Mouse (Mus musculus) testis, postnatal 10 days (tissue): ENCODE measurements around the gene Rhox8.
"Not testable (repeated sequence)": the region's sequence is repeated elsewhere in the genome, so short reads cannot be mapped to it uniquely, and the experiment has no call there.

Experiments
- DNase-seq: peaks from one replicate; pipeline ENCODE4 v3.0.0; 2021; ENCODE audit warnings: low spot score

Gene Rhox8

GRCm38 (mm10) chrX:37878844-37879243 is at the start of gene Rhox8:
Rhox8 (minus strand) TSS chrX:37878944.
- DNase-seq, result peak; percentile 41

DNA sequence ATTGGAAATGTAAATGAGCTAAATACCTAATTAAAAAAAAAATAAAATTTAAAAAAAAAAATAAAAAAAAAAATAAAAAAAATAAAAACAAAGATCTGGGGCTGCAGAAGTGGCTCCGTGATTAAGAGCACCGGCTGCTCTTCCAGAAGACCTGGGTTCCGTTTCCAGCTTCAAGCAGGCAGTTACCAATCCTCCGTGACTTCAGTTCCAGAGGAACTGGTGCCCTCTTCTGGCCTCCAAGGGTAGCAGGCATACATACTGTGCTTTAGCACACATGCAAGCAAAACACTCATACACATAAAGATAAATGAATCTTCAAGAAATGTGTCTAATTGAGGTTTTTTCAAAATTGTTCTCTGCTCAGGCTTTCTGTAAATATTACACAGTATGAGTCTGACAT is 37.6 kb upstream of the Rhox8 start:
- no peak for DNase-seq

DNA sequence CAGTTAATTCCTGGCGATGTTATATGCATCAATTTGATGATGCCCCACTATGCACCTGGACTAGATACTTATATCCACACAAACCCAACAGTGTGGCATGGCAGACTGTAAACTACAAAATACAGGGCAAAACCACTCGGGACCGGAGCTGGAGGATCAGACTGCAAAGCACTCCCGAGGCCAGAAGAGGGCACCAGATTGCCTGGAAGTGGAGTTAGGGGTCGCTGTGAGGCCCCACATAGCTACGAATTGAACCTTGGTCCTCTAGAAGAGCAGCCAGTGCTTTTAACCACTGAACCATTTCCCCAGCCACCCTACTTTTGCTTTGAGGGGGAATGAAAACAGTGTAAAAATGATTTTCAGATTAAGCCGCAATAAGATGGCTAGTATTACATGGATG is 29.8 kb upstream of the Rhox8 start:
- DNase-seq, result peak; percentile 44

DNA sequence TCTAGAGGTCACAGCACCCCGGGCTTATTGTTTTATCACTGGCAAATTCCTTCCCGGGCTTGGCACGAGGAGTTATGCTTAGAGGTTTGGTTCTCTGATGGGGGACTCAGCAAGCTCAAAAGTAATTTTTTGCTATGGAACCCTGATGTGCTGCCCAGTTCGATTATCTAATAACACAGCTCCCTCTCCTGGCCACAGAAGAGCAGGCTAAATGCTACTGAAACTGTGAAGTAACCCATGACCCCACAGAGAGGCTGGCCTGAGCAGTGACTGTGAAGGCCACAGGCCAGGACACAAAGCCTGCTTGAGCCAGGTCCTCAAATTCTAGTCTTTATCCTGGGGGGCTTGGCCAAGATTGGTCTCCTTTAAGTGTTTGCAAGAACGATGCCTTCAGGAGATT is 25.0 kb upstream of the Rhox8 start:
- peak; percentile 49 for DNase-seq

- DNase-seq, result not testable (repeated sequence)
Observed at GRCm38 (mm10) chrX:37901670-37902069, 22.9 kb upstream of the Rhox8 start, which contains the start of gene Rhox9. Rhox9 (minus strand) TSS chrX:37901770.

- not testable (repeated sequence) for DNase-seq
Observed at GRCm38 (mm10) chrX:37897132-37897531, 18.4 kb upstream of the Rhox8 start, which contains the start of gene Rhox7b. Rhox7b (minus strand) TSS chrX:37897232.

GRCm38 (mm10) chrX:37871641-37872040 is 7.1 kb downstream of the Rhox8 start:
- no peak for DNase-seq

DNA sequence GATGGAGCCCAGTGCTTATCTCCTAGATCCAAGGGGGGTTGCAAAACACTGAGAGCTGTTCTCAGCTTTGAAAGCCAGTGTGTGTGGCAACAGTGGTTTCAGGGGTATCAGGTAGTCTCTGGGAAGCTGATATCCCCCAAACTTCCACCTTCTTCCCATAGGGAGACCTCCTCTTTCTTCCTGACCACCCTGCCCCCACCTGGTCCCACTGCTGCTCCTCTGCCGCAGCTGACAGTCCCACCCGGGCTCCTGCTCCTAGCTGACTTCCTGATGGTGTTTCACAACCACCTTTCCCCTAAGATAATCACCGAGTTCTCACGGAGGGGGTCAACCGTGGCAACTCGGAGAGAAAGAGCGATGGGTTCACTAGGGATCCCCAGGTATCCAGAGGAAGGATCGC is 47.4 kb downstream of the Rhox8 start, which contains the start of gene Rhox7a:
Gene Rhox7a, plus strand, starts transcription at position 301 of the 400 bp plus-strand sequence.
- not testable (repeated sequence) for DNase-seq

DNA sequence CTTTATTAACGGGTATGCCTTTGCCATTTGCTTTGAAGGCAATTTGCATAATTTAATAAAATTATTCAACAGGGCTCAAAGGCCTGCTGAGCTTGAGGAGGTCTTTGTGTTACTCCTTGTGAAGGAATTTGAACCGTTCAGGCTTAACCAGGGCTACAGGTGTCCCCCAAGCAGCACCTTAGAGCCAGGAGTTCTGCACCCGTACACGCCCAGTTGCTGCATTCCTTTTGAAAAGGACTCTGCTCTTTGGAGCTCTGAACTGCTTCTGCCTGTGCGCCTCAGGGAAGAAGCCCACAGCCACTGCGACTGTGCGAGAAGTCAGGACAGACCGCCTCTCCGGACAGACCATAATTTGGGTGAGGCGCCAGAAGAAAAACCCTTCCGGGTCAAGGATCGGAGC is 52.1 kb downstream of the Rhox8 start, which contains the start of gene Rhox6:
Gene Rhox6, plus strand, starts transcription at position 301 of the 400 bp plus-strand sequence.
- DNase-seq, result not testable (repeated sequence)
